Mouse (Mus musculus): ENCODE measurements around the gene Vgll2.

Gene Vgll2

DNA sequence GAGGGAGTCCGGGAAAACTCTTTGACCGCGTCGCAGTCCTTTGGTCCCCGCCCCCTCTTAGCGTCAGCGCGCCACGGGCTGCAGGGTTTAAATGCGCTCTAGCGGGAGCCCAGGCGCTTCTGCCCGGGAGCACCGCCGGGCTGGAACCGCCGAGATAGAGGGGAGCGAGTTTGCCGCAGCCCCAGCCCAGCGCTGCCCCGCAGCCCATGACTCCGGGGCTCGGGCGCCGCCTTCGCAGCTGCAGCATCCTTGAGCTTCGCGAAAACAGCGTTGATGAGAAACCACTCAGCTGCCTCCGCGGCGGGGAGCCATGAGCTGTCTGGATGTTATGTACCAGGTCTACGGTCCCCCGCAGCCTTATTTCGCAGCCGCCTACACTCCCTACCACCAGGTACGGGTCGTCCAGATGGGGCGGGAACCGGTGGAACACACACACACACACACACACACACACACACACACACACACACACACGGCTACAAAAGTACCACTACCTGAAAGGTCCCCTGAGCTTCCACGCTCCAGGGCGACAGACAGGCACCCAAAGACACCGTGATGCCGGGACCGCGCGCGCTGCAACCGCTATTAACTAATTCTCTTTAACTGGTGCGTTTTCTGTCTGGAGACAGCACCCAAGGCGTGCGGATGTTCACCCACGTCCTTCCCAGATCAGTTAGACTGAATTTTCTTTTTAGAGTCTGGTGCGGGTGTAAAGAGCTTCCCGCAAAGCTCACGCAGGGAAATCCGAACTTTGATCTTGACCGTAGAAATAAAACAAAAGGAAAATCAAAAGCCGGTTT, at the start of gene Vgll2:
Vgll2 (plus strand) TSS at position 90 of the 800 bp plus-strand sequence.
- peak; percentile 41 to 43 for DNase-seq (ENCODE audit: low spot score in 2 of 2)

DNA sequence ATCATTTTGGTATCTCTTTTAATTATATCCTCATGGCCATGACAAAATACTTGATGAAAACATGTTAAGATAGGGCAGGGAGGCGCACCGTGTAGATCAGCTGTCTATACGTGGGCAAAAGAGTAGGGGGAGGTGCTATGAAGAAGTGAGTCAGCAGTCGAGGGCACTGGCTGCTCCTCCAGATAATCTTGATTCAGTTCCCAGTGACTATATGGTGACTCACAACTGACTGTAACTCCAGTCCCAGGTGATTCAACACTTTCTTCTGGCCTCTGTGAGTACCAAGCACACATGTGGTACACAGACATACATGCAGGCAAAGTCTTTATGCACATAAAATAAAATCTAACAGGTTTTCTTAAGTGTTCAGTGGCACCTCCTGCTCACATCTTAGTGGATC, 47.2 kb upstream of the Vgll2 start:
- no peak for DNase-seq (ENCODE audit: low spot score in 2 of 2)

DNA sequence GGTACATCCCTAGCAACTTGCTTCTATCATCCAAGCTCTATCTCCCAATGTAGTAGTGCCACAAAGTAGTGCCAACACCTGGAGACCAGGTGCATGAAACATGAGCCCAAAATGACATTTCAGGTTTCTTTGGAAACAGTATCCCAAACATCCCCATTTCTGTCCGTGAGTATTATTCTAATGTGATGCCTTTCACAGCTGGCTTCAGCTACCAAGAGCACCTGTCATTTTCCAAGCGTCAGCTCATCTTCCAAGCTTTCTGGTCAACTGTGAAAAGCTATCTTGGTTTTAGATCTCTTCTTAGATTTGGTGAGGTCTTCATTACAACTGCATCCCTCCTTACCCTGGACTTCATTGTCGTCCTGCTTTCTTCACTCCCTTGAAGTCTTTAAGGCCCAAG, 46.7 kb upstream of the Vgll2 start:
- DNase-seq (ENCODE audit: low spot score in 2 of 2): no peak

DNA sequence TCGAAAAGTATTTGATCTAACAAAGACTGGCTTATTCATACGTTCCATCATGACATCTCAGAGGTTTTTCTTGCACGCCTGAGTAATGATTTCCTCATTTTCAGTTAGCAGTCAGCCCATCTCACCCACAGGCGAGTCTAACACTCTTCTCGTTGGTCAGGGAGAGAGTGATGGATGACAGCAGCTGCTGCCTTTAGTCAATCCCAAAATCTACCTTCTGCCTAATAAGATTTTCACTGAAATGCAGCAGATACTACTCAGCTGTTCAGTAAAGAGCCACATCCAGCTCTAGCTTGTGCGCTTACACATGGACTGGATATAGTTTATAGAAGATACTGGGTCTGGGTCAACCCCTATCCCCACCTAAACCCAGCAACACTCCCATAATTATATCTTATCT, 40.7 kb upstream of the Vgll2 start:
- no peak for DNase-seq (ENCODE audit: low spot score in 2 of 2)

DNA sequence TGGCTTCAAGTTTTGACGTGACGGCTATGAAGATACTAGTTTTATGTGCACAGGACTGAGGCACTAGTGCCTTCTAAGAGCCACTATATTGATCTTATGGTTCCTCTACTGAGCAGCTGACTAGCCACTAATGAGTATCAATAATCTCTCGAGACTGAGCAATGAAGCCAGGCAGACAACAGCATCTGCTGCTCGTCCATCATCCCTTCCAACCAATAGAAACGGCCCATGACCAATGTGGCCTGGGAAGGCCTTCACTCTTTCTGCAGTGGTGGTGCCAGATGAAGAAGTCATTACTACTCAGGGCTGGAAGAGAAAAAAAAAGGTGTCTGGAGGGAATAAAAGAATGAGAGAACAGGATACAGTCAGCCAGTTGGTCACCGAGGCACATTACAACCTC, 39.9 kb upstream of the Vgll2 start:
- no peak for DNase-seq (ENCODE audit: low spot score in 2 of 2)

DNA sequence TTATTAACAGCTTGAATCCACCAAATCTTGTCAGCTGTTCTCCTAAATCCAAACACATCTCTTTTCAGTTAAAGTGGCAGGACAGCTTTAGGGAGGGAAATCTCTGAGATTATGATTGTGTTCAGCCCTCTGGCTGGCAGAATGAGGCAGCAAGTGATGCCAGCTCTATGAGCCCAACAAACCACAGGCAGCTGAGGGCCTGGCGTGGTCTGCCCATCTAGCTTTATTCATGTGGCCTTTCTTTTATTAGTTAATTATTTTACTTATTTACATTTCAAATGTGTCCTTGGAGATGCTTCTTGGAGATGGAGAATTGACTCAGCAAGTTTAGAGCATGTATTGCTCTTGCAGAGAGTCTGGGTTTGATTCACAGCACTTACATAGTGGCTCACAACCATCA, 3.8 kb upstream of the Vgll2 start:
- DNase-seq (ENCODE audit: low spot score in 2 of 2): no peak

DNA sequence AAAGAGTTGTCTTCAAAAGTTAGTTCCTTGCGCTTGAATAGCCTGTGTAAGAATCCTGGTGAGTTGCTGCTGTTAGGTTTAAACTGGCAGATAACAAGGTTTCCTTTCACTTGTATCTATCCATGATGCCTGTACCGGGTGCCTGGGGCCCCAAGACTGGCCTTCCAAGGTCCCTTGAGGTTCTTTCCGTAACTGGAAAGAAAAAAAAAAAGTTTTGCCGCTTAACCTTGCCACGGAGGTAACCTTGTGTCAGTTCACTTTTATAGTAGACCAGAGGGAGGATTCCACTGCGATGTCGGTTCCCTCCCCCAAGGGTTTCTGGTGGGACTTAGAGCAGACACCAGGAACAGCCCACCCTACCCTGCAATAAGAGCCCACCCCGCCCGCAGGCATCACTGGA, 1.1 kb upstream of the Vgll2 start:
- no peak for DNase-seq (ENCODE audit: low spot score in 2 of 2)

DNA sequence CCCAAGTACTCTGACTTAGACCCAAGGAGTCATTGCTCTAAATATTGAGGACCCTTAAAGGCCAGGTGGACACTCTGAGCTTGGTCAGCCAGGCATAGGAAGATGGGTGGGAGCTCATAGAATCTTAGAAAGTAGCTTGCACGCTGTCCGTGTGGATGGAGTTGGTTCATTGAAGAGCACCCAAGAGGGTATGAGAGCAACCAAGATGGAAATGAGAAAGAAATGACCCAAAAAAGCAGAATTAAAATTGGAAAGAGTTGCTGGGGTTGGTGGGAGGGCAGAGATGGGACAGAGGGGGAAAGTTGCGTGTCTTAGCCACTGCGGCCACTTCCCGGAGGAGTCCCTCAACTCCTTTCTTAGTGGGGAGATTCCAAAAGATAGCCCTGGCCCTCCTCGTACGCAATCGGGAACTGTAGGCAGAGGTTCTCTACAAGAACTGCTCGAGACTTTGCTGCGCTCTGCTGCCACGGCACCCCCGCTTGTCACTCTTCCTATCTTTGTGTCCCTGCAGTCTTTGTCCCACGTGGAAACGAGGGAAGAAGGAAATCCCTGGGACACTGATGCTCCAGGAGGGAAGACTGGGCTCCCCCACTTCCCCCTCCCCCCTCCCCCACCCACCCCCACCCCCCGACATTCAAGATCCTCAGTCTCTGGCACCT, 437 bp upstream of the Vgll2 start:
- DNase-seq (ENCODE audit: low spot score in 2 of 2): no peak

DNA sequence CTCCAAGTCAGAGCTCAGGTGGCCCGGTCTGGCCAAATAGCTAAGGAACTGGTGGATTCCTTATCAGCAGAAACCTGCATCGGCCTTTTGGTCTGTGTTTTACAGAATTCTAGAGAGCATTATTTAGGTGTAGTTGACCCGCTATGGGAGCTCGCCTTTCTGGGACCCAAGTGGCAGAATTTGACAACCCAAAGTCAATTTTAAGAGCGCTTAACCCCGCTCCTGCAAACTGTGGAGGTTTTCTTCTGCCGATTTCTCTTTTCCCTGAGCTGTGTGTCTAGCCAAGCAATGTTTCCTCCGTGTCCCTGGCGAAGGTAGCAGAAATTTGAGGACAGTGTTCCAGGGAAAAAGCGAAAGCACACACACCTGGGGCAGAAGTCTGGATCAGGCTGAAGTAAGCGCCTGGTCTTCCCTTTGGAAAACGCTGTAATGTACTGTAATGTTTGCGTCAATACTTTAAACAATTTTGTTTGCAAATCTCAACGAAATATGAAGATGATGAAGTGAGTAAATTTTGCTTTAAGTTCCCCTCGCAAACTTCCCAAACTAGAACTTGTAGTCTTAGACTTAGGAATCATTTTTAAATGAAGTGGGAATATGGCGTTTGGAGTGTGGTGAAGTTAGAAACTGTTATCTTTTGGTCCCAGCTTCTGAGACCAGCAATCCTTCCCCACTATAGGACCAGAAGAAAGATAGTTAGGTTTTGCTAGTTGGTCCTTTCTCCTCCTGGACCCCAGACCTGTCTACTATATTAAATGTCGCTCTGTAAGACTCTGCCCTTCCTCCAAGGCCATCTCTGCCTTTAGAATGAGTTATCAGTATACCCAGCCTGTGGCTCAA, 1.1 kb downstream of the Vgll2 start:
- DNase-seq (ENCODE audit: low spot score in 2 of 2): no peak

DNA sequence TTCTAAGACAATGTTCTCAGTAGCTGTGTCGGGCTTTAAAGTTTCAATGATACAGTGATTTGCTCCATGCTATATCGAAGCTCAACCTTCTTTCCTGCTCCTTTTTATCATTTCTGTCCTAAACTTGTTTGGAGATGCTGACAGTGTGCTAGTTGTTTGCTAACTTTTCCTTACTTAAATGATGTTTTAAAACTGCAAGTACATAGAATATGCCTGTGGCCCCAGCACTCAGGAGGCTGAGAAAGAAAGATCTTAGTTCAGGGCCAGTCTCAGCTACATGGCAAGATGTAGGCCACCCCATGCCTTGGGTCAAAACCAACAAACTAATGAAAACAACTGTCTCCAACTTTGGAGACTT, 1.7 kb downstream of the Vgll2 start:
- no peak for DNase-seq (ENCODE audit: low spot score in 2 of 2)

DNA sequence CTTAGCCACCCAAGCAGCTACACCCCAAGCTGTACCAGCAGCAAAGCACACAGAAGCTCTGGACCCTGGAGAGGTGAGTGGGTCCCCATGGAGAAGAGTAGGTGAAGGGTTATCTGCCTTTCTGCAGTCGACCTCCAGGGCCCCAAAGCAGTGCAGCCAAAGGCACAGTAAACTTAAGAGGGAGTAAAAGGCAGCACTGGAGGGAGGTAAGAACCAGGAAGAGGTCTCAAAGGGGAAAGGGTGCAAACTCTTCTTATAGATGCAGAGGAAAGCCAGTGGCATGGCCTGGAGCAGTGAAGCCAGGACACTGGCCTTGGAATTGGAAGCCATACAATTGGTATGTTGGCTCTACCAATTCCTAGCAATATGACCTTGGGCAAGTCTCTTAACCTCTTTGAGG, 3.0 kb downstream of the Vgll2 start:
- no peak for DNase-seq (ENCODE audit: low spot score in 2 of 2)

DNA sequence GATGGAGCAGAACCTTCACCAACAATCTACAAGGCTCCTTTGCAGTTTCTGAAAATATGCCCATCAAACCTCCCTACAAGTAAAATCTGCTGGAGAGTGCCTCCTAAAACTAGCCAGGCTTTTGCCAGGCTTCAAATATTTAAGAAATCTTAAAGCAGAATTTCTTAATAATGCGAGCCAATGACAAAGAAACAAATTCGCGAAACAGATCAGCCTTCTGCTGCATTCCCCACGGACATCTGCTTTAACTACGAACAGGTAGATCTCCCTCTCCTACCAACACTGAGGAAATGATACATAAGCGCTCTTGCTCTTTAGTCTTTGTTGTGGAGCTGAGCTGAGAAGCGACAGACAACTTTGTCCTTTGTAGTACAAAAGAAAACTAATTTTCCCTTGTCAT, 3.5 kb downstream of the Vgll2 start:
- DNase-seq (ENCODE audit: low spot score in 2 of 2): no peak

DNA sequence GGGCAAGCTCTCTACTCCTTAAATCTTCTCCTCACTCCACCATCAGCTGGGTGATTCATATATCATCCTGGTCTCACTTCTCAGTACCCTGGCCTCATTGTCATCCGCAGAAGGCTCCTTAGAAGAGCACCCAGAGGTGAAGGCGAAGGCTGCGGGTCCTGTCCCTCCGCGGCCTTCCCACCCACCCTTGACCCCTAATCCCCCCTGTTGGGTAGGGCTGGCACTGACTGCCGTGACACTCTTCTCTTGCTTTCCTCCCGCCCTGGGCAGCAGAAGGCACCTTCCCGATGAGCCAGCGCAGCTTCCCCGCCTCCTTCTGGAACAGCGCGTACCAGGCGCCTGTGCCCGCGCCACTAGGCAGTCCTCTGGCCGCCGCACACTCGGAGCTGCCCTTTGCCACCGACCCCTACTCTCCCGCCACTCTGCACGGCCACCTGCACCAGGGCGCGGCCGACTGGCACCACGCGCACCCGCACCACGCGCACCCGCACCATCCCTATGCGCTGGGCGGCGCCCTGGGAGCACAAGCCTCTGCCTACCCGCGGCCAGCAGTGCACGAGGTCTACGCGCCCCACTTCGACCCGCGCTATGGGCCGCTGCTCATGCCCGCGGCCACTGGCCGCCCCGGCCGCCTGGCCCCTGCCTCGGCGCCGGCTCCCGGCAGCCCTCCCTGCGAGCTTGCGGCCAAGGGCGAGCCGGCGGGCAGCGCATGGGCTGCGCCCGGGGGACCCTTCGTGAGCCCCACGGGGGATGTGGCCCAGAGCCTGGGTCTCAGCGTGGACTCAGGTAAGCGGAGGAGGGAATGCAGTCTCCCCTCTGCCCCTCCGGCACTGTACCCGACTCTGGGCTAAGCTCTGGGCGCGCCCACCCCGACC, 5.1 kb downstream of the Vgll2 start:
- DNase-seq (ENCODE audit: low spot score in 2 of 2): no peak

DNA sequence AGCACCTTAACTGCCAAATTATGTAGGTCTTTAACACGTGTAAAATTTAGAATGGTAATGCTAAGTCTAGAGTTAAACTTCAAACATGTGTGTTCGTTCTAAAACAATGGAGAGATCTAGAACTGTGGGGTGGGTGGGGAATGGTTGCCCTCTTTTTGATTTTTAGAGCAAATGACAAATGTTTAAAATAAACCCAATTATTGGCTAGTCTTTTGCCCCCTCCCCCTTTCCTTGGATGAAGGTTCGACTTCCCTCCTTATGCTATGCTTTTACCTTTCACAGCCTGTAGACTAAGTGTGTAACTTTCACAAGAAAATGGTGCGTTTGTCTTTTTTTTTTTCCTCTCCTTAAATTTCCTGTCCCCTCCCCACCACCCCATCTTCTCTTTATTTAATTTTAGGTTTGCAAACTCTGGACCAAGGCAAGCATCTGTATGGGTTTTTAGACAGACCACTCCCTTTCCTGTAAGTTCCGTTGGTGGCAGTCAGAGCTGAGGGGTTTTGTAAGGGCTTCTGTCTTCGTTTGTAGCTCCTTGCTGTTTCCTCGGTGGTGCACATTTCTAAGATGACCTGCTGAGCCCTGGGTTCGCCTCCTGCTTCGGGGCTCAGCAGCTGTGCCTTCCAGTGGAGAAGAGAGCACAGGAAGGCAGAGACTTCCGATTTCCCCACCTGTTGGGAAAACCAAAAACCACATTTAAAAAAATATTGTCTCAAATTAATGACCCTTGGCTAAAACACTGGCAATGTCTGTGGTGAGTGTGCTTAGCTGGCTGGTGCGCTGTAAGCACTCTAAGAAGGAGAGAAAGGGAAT, 6.5 kb downstream of the Vgll2 start:
- DNase-seq (ENCODE audit: low spot score in 2 of 2): no peak

DNA sequence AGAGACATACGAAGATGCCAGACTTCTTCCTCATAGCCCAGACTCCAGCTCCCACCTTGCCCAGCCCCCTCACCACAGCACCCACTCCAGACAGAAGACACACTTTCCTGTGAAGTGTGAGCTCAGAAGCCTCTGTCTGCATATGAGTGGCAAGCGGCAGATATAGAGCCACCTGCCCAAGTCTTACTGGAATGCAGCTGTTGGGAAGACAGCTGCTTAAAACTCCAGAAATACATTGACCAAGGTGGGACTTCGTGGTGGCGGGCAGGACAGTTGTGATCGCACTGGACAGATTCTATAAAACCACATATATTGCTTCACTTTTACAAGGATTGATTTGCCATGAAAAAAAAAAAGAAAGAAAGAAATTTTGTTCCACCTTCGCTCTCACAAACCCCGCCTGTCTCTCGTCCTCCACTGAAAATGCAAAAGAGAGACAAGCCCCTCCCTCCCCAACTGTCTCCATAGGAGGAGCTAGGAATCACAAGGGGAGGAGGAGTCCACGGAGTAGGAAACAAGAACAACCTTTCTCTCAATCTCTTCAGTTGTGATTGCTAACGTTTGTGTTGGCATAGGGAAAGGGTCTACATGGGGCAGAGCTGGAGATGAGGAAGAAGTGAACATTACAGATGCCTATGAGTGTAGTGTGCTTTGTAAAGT, 7.2 kb downstream of the Vgll2 start:
- no peak for DNase-seq (ENCODE audit: low spot score in 2 of 2)

DNA sequence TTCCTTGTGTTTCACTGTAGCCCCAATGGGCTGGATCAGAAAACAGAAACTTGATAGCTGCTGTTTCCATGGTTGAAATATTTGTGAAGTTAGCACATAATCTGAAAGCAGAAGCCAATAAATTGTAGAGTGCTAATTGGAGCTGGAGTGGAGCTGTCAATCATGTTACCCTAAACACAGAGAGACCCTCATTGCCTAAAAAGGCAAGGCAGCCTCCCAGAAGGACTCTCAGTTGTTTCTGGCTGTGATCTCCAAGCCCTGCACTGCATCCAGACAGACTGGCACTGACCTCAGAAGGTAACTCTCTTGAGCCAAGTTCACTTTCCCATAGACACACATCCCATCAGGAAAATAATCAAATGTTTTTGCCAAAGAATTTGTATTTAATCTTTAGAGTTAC, 11.4 kb downstream of the Vgll2 start:
- no peak for DNase-seq (ENCODE audit: low spot score in 2 of 2)

DNA sequence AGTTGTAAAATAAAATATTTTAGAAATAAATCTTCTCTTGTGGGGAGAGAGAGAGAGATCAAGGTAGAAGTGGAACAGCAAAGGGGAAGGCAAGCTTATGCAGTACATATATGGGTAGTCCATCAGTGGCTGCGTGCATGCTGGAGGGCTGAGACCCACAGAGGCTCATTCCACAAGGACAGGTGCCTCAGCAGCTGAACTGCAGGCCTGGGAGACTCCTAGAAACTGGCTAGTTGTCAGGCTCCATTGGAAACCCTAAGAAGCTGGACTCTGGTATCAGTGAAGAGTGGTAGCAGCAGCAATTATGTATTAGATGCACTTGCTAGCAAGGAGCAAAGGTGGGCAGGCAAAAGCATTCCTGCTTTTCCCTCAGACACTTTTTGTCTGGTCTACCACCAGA, 17.1 kb downstream of the Vgll2 start:
- DNase-seq (ENCODE audit: low spot score in 2 of 2): no peak

DNA sequence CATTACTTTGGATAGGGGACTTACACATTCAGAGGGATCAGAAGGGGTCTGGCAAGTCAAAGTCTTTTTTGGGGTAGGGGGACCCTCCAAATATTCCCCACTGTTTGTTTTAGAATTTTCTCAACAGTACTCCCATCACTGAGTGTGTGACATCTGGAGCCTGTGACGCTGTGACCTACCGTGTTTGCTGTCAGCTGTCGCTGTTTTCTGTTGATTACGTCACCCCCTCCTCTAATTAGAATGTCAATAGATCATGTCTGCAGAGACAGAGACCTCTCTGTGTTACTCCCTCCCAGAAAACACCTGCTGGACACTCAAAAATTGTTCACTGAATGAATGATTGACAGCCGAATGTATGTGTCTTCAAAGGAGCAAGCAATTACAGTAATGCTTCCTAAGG, 20.8 kb downstream of the Vgll2 start:
- DNase-seq (ENCODE audit: low spot score in 2 of 2): no peak

DNA sequence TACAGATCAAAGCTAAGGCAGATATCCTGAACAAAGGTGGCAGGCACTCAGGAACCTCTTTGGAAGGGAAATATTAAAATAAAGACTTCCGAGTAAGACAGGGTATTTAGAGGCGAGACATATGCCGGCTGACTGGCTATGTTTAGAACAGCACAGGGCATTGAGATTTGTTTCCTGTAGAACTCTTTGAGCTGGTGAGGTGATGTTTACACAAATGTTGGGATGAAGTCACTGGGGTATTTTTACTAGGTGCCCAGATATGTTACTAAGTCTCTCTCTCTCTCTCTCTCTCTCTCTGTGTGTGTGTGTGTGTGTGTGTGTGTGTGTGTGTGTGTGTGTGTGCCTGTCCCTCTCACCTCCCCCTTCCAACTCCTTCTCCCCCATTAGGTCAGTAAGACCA, 26.0 kb downstream of the Vgll2 start:
- no peak for DNase-seq (ENCODE audit: low spot score in 2 of 2)

DNA sequence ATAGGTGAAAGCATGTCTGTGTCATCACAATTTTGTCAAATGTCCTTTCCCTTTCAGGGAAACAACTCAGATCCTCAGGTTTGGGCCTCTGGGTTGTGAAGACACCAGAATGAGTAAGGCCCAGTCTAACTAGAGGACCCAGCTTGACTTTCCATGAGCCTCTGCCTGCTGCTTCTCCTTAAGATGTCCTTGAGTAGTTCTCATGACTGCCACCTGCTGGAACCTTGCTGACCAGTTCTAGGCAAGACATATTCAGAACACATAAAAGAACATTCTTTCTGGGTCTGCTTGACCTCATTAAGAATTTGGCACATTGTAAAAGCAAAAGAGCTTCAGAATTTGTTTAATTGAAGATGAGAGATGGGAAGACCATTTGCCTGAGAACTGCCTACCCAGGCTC, 50.2 kb downstream of the Vgll2 start:
- peak; percentile 32 to 55 for DNase-seq (ENCODE audit: low spot score in 2 of 2)

All from right cerebral cortex, postnatal 10 days (tissue).